Mouse (Mus musculus) liver, postnatal 0 days (tissue): ENCODE measurements around the gene Ciz1.

ENCODE experiments used
- CTCF ChIP-seq: sonication (generic); IDR thresholded peaks from 2 replicates; pipeline ENCODE4 v1.5.1; 2016; ENCODE audit warnings: antibody characterized with exemption, low read depth
- EP300 ChIP-seq: IDR thresholded peaks from 2 replicates; pipeline ENCODE4 v1.6.1; 2016; ENCODE audit warnings: antibody characterized with exemption, low read depth, mild to moderate bottlenecking

DNA sequence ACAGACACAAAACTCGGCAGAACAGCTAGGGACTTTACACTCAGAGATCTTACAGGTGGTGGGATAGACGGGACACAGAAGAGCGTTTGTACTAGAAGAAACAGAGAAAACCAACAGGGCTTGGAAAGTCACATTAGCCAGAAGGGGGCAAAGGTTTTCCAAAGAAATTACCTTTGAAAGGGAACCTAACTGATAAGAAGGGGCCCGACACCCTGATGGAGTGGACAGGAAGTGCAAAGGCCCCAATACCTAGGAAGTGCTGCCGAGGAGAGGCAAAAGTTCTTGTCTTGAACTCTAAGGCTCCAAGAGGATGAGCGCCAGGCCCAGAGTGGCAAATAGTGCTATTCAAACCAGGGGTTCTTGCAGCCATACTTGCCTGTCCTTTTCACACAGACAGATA, 1.7 kb downstream of the Ciz1 start:
- no peak for TF ChIP-seq CTCF
- TF ChIP-seq EP300, result no peak
